Mouse (Mus musculus) hindbrain, embryonic 12.5 days (tissue): ENCODE measurements around the gene Ercc5. TPM values are rescaled to one million over a fixed set of nuclear protein-coding genes. Genes with fewer than 3 reads are reported as not detected.

Experiments used
- ATAC-seq: fragments of 200-750 bp; cut with Nextera tagmentation; 2 replicates; pipeline ENCODE4 v1.8.0; 2017; ENCODE audit warnings: moderate TSS enrichment; ENCODE audit not compliant: low FRiP score
- H3K27ac ChIP-seq: fragments of 300-500 bp; sonication (generic); 2 replicates; pipeline ENCODE4 v1.5.1; 2016; ENCODE audit warnings: mild to moderate bottlenecking
- H3K27me3 ChIP-seq: fragments of 300-500 bp; sonication (generic); 2 replicates; pipeline ENCODE4 v1.6.1; 2016; ENCODE audit warnings: mild to moderate bottlenecking
- H3K36me3 ChIP-seq: fragments of 300-500 bp; sonication (generic); 2 replicates; pipeline ENCODE4 v1.6.1; 2016; ENCODE audit warnings: mild to moderate bottlenecking
- H3K4me1 ChIP-seq: fragments of 300-500 bp; sonication (generic); 2 replicates; pipeline ENCODE4 v1.6.1; 2016
- H3K4me2 ChIP-seq: fragments of 300-500 bp; sonication (generic); replicated peaks from 2 replicates; pipeline ENCODE4 v1.6.1; 2016; ENCODE audit warnings: mild to moderate bottlenecking
- H3K4me3 ChIP-seq: fragments of 300-500 bp; sonication (generic); 2 replicates; pipeline ENCODE4 v1.5.1; 2016; ENCODE audit warnings: mild to moderate bottlenecking
- H3K9ac ChIP-seq: fragments of 300-500 bp; sonication (generic); 2 replicates; pipeline ENCODE4 v1.6.1; 2016; ENCODE audit warnings: mild to moderate bottlenecking, moderate library complexity
- H3K9me3 ChIP-seq: fragments of 300-500 bp; sonication (generic); replicated peaks from 2 replicates; pipeline ENCODE4 v1.6.1; 2016; ENCODE audit warnings: mild to moderate bottlenecking
- WGBS: fragments of 180-500 bp; shearing (Covaris S2); methylation state at CpG from one replicate; pipeline ENCODE4 v1.1.7; 2016; 5-methylcytosine and 5-hydroxymethylcytosine counted together
- polyA plus RNA-seq: library from polyadenylated mRNA; unstranded; fragments of >200 nt; fragmentation: Nextera tagmentation; extraction: Ambion mirVana; gene quantifications from 2 replicates; pipeline ENCODE4 v1.2.1, GENCODE M21; 2016

Ercc5 gene
- polyA plus RNA-seq = 41.3 and 49.4 TPM in 2 replicates

GRCm38 (mm10) chr1:44147563-44148381 lies at the start of gene Ercc5:
Gene Ercc5 (plus strand): TSS chr1:44147744.
- peaks cover 3% of the 10 kb centered on the region; the same call in 1 of the 2 replicates for H3K4me1 ChIP-seq
- H3K9ac ChIP-seq = peak within 1 kb of the TSS; percentile 84
- peak within 1 kb of the TSS; percentile 63 for H3K4me3 ChIP-seq
- H3K27ac ChIP-seq = peak within 1 kb of the TSS; percentile 97
- H3K9me3 ChIP-seq = 0 out of 2 replicates have a peak, but pooled peaks cover 3% of the 10 kb centered on the region
- no peaks in the 10 kb centered on the region for H3K27me3 ChIP-seq
- H3K4me2 ChIP-seq = peak within 1 kb of the TSS; percentile 59
- peaks cover 12% of the 10 kb centered on the region for H3K36me3 ChIP-seq
- peak; percentile 97 for ATAC-seq
- under 1% methylated on average over 66 of the region's 66 CpGs for WGBS

GRCm38 (mm10) chr1:44101448-44102225 lies 45.9 kb upstream of the Ercc5 start:
- Histone ChIP-seq H3K4me3 (peak overlapping the region; percentile 71), H3K9me3 (no peaks in the 10 kb centered on the region), H3K4me1 (peaks cover 9% of the 10 kb centered on the region), H3K4me2 (peak overlapping the region; percentile 71), H3K27ac (peak overlapping the region; percentile 85), H3K27me3 (no peaks in the 10 kb centered on the region), H3K36me3 (peaks cover 23% of the 10 kb centered on the region), H3K9ac (peak overlapping the region; percentile 73)
- peak; percentile 85 for ATAC-seq
- under 1% methylated on average over 55 of the region's 55 CpGs for WGBS

GRCm38 (mm10) chr1:44102259-44102717 lies 45.3 kb upstream of the Ercc5 start, which contains the start of gene Tex30:
Gene Tex30 (minus strand): TSS chr1:44102441.
- H3K27ac ChIP-seq = peak within 1 kb of the TSS; percentile 85
- H3K4me1 ChIP-seq = peaks cover 9% of the 10 kb centered on the region
- no peaks in the 10 kb centered on the region for H3K27me3 ChIP-seq
- no peaks in the 10 kb centered on the region for H3K9me3 ChIP-seq
- H3K4me3 ChIP-seq = peak within 1 kb of the TSS; percentile 71
- WGBS = under 1% methylated on average over 55 of the region's 55 CpGs
- peaks cover 17% of the 10 kb centered on the region for H3K36me3 ChIP-seq
- H3K9ac ChIP-seq = peak within 1 kb of the TSS; percentile 73
- peak within 1 kb of the TSS; percentile 71 for H3K4me2 ChIP-seq
- peak; percentile 99 for ATAC-seq

DNA sequence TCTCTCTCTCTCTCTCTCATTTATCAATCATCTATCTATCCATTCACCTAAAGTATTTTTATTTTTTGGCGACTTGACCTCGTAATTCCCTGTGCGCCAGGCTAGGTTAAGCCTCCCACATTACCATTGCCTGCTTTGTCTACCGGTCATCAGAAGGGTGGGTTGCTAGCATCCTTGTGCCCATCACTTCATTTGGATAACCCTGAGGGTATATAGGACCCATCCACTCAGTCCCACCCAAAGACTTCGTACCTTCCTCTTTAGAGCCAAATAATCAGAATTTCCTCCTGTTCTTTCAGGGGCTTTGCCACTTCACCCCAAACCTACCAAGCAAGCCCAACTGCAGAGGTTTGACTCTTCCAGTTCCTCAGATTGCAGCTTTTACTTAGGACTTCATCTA lies 44.6 kb upstream of the Ercc5 start:
- Histone ChIP-seq H3K4me3 (peak overlapping the region; percentile 71), H3K4me1 (peaks cover 9% of the 10 kb centered on the region), H3K9me3 (no peaks in the 10 kb centered on the region), H3K9ac (peak overlapping the region; percentile 55), H3K27me3 (no peaks in the 10 kb centered on the region), H3K4me2 (peak overlapping the region; percentile 71), H3K36me3 (peaks cover 18% of the 10 kb centered on the region), H3K27ac (no peak overlapping the region)
- WGBS = 18% methylated on average over 5 of the region's 5 CpGs
- no peak for ATAC-seq

GRCm38 (mm10) chr1:44117571-44117970 lies 30.0 kb upstream of the Ercc5 start:
- no peaks in the 10 kb centered on the region for H3K27me3 ChIP-seq
- peaks cover 19% of the 10 kb centered on the region for H3K4me1 ChIP-seq
- H3K4me3 ChIP-seq = peak overlapping the region; percentile 14
- no peak overlapping the region for H3K9ac ChIP-seq
- peak overlapping the region; percentile 63 for H3K4me2 ChIP-seq
- no peaks in the 10 kb centered on the region for H3K9me3 ChIP-seq
- H3K27ac ChIP-seq = no peak overlapping the region
- ATAC-seq = no peak
- peaks cover 23% of the 10 kb centered on the region for H3K36me3 ChIP-seq

GRCm38 (mm10) chr1:44118239-44119054 lies 29.1 kb upstream of the Ercc5 start, which contains the start of the genes Kdelc1 and Bivm:
Gene Kdelc1 (minus strand): TSS chr1:44118808.
Gene Bivm (plus strand): TSS chr1:44118957.
- under 1% methylated on average over 39 of the region's 39 CpGs for WGBS
- H3K4me1 ChIP-seq = peaks cover 19% of the 10 kb centered on the region
- H3K36me3 ChIP-seq = peaks cover 18% of the 10 kb centered on the region
- H3K9ac ChIP-seq = peak within 1 kb of the TSS; percentile 84
- H3K27me3 ChIP-seq = no peaks in the 10 kb centered on the region
- H3K4me2 ChIP-seq = peak within 1 kb of the TSS; percentile 63
- H3K27ac ChIP-seq = peak within 1 kb of the TSS; percentile 96
- peak within 1 kb of the TSS; percentile 44 for H3K4me3 ChIP-seq
- no peaks in the 10 kb centered on the region for H3K9me3 ChIP-seq
- peak; percentile 97 for ATAC-seq

DNA sequence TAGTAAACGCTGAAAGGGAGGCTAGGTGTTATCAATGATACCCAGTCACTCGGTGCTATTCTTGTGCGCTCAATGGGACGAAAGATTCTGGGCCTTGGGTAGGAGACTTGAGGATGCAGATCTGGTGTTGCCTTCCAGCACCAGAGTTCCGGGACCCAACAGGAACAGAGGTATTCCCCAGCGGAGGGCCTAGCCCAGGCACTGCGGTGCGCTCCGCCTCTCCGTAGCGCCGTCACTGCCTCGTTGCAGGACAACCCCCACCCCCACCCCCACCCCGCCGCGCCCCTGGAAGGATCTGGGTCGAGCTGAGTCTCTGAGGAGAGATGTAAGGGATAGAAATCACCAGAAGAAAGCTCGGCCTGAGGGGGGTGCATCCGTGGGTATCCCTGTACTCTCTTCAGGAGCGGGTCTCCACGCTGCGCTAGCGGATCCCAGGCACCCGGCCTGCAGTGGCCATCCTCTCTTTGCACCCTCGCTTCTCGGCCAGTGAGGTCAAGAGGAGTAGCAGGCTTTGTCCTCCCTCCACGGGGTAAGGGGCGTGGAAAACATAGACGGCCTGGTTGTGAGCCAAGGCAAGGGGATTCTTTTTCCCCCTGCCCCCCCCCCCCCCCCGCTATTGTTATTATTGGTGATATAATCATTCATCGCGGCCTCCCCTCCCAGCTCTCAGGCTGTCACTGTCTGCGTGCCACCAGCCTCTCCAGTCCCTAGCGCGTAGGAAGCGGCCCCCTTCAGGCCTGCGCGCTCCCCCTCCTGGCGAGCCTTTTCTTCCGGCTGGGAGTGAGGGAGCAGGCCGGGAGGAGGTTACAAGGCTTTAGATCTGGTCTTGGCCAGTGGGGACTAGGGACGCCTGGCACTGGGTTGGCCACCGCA lies 28.1 kb upstream of the Ercc5 start:
- Histone ChIP-seq H3K4me3 (peak overlapping the region; percentile 44), H3K9ac (peak overlapping the region; percentile 84), H3K27ac (peak overlapping the region; percentile 96), H3K27me3 (no peaks in the 10 kb centered on the region), H3K4me1 (peaks cover 19% of the 10 kb centered on the region), H3K9me3 (no peaks in the 10 kb centered on the region), H3K36me3 (peaks cover 12% of the 10 kb centered on the region), H3K4me2 (peak overlapping the region; percentile 63)
- WGBS = under 1% methylated on average over 39 of the region's 43 CpGs
- peak; percentile 91 for ATAC-seq

GRCm38 (mm10) chr1:44120074-44120406 lies 27.5 kb upstream of the Ercc5 start:
- peak; percentile 35 for ATAC-seq
- Histone ChIP-seq H3K4me2 (peak overlapping the region; percentile 63), H3K36me3 (peaks cover 7% of the 10 kb centered on the region), H3K9ac (peak overlapping the region; percentile 84), H3K9me3 (no peaks in the 10 kb centered on the region), H3K27ac (peak overlapping the region; percentile 96), H3K27me3 (no peaks in the 10 kb centered on the region), H3K4me1 (peaks cover 19% of the 10 kb centered on the region), H3K4me3 (peak overlapping the region; percentile 44)
- WGBS = 3% methylated on average over 6 of the region's 6 CpGs

DNA sequence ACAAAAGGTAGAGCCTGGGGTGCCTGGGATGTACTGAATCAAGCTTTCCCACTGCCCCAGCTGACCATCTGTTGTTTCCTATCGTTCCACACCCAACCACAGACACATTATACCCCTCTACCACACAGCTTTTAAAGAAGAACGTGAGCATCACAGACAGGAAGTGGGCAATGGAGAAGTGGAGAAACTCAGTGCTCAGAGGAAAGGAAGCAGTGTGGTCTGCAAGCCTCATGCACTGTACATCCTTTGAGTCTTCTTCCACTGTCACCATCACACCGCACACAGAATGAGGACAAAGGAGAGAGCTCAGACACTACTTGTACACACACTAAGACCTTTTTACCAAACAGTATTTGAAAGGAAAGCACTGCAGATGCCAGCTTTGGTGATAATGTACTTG lies 25.3 kb upstream of the Ercc5 start:
- Histone ChIP-seq H3K27ac (no peak overlapping the region), H3K4me1 (peaks cover 19% of the 10 kb centered on the region), H3K27me3 (no peaks in the 10 kb centered on the region), H3K9ac (no peak overlapping the region), H3K36me3 (peaks cover 10% of the 10 kb centered on the region; the same call in 1 of the 2 replicates), H3K4me2 (no peak overlapping the region), H3K4me3 (no peak overlapping the region), H3K9me3 (no peaks in the 10 kb centered on the region)
- ATAC-seq = no peak
- WGBS = 83% methylated on average over 3 of the region's 3 CpGs

- ATAC-seq = no peak
- H3K4me1 ChIP-seq = peaks cover 8% of the 10 kb centered on the region
- no peaks in the 10 kb centered on the region for H3K27me3 ChIP-seq
- H3K9ac ChIP-seq = no peak overlapping the region
- H3K9me3 ChIP-seq = no peaks in the 10 kb centered on the region
- H3K36me3 ChIP-seq = peaks cover 15% of the 10 kb centered on the region
- H3K4me3 ChIP-seq = no peak overlapping the region
- 95% methylated on average over 4 of the region's 4 CpGs for WGBS
- H3K27ac ChIP-seq = no peak overlapping the region
- H3K4me2 ChIP-seq = no peak overlapping the region
Observed at GRCm38 (mm10) chr1:44125590-44125989, 22.0 kb upstream of the Ercc5 start.
